Mouse (Mus musculus) 3T3-L1 (cell line): ENCODE results near the gene Top3a.

Source experiments
- DNase-seq: peaks from one replicate; pipeline ENCODE4 v3.0.0-alpha.2; 2015; ENCODE audit warnings: low read depth, low spot score

The Top3a gene

GRCm38 (mm10) chr11:60712639-60713255 is 64.4 kb downstream of the Top3a start:
- DNase-seq: no peak

GRCm38 (mm10) chr11:60712040-60712439 is 65.1 kb downstream of the Top3a start:
- DNase-seq: no peak

- no peak for DNase-seq
These were observed 65.9 kb downstream of the Top3a start for GRCm38 (mm10) chr11:60711218-60711617.

- DNase-seq: no peak
These were observed 67.4 kb downstream of the Top3a start for GRCm38 (mm10) chr11:60709481-60710465.

- no peak for DNase-seq
These were observed 68.5 kb downstream of the Top3a start for GRCm38 (mm10) chr11:60708631-60709030.

- DNase-seq: peak; percentile 97
These were observed 69.5 kb downstream of the Top3a start for GRCm38 (mm10) chr11:60707672-60708071.

- DNase-seq: no peak
These were observed 70.3 kb downstream of the Top3a start for GRCm38 (mm10) chr11:60706696-60707480.

GRCm38 (mm10) chr11:60706076-60706475 is 71.1 kb downstream of the Top3a start:
- no peak for DNase-seq

- DNase-seq: no peak
These were observed 71.9 kb downstream of the Top3a start for GRCm38 (mm10) chr11:60705255-60705654.

- DNase-seq: no peak
These were observed 72.9 kb downstream of the Top3a start for GRCm38 (mm10) chr11:60704023-60704880.

- DNase-seq: peak; percentile 66
These were observed 74.0 kb downstream of the Top3a start for GRCm38 (mm10) chr11:60703131-60703530.

GRCm38 (mm10) chr11:60701611-60702010 is 75.6 kb downstream of the Top3a start:
- DNase-seq: no peak

- peak; percentile 36 for DNase-seq
These were observed 76.6 kb downstream of the Top3a start for GRCm38 (mm10) chr11:60700320-60701185.

GRCm38 (mm10) chr11:60699524-60700075 is 77.6 kb downstream of the Top3a start, which contains the start of gene Llgl1:
Llgl1 (plus strand) TSS chr11:60699723.
- DNase-seq: peak; percentile 79

- DNase-seq: peak; percentile 61
These were observed 78.2 kb downstream of the Top3a start for GRCm38 (mm10) chr11:60698806-60699523.

GRCm38 (mm10) chr11:60697561-60697960 is 79.6 kb downstream of the Top3a start:
- DNase-seq: peak; percentile 74

GRCm38 (mm10) chr11:60696165-60696564 is 81.0 kb downstream of the Top3a start:
- peak; percentile 24 for DNase-seq
